Mouse (Mus musculus) neutrophil, adult 83 days (primary cell): ENCODE results near the gene Tead2. TPM values are rescaled to one million over a fixed set of nuclear protein-coding genes. Genes with fewer than 3 reads are reported as not detected.

Source experiments
- total RNA-seq, 2 experiments: library from RNA; stranded (reverse); gene quantifications; one replicate each; pipeline ENCODE4 v1.2.4; 2023

The Tead2 gene
- total RNA-seq: not detected

GRCm38 (mm10) chr7:45215673-45216441 lies at the start of gene Tead2:
Gene Tead2 (plus strand): TSS chr7:45215753.

GRCm38 (mm10) chr7:45179469-45179868 lies 36.1 kb upstream of the Tead2 start, which contains the start of gene Gfy:
Gene Gfy (minus strand): TSS chr7:45179569.

GRCm38 (mm10) chr7:45180896-45181477 lies 34.6 kb upstream of the Tead2 start, which contains the start of gene Pth2:
Gene Pth2 (plus strand): TSS chr7:45180995.

GRCm38 (mm10) chr7:45204380-45205143 lies 11.0 kb upstream of the Tead2 start, which contains the start of gene Ccdc155:
Gene Ccdc155 (minus strand): TSS chr7:45204892.

GRCm38 (mm10) chr7:45211851-45212251 lies 3.7 kb upstream of the Tead2 start, which contains the start of gene Dkkl1:
Gene Dkkl1 (minus strand): TSS chr7:45212147.

GRCm38 (mm10) chr7:45238723-45239496 lies 23.4 kb downstream of the Tead2 start, which contains the start of gene Cd37:
Gene Cd37 (minus strand): TSS chr7:45239115.

GRCm38 (mm10) chr7:45240633-45241388 lies 25.3 kb downstream of the Tead2 start, which contains the start of gene Slc6a16:
Gene Slc6a16 (plus strand): TSS chr7:45241085.

GRCm38 (mm10) chr7:45277136-45277760 lies 61.7 kb downstream of the Tead2 start, which contains the start of gene Slc6a21:
Gene Slc6a21 (plus strand): TSS chr7:45277513.

Other genes starting within 250 kb of the Tead2 start
- gene Cpt1c, start 240.9 kb upstream of the Tead2 start, total RNA-seq: under 1 TPM; 0.53 to 0.85 TPM
- gene Prmt1, start 229.2 kb upstream of the Tead2 start, total RNA-seq: 10 to 100 TPM; 74.9 to 80.6 TPM
- gene Irf3, start 218.1 kb upstream of the Tead2 start, total RNA-seq: 10 to 100 TPM; 63.0 to 71.9 TPM
- 10 to 100 TPM in 1 of 2 experiments, 1 to 10 TPM in 1; 8.8 to 18.8 TPM for gene Bcl2l12, start 217.0 kb upstream of the Tead2 start, total RNA-seq
- gene Scaf1, start 199.4 kb upstream of the Tead2 start, total RNA-seq: 10 to 100 TPM; 61.1 to 62.1 TPM
- gene Rras, start 197.8 kb upstream of the Tead2 start, total RNA-seq: 10 to 100 TPM; 14.9 to 17.0 TPM
- gene Prr12, start 162.9 kb upstream of the Tead2 start, total RNA-seq: 10 to 100 TPM; 22.3 to 25.8 TPM
- gene Nosip, start 153.3 kb upstream of the Tead2 start, total RNA-seq: 10 to 100 TPM; 29.1 to 38.1 TPM
- gene Prrg2, start 153.1 kb upstream of the Tead2 start, total RNA-seq: 10 to 100 TPM; 17.4 to 19.6 TPM
- 1 to 10 TPM; 3.0 to 3.1 TPM for gene Rcn3, start 123.5 kb upstream of the Tead2 start, total RNA-seq
- 10 to 100 TPM; 19.0 to 24.9 TPM for gene Fcgrt, start 111.9 kb upstream of the Tead2 start, total RNA-seq
- 1,000 to 10,000 TPM; 1,010 to 1,023 TPM for gene Rps11, start 91.3 kb upstream of the Tead2 start, total RNA-seq
- 1,000 to 10,000 TPM; 1,046 to 1,214 TPM for gene Rpl13a, start 87.0 kb upstream of the Tead2 start, total RNA-seq
- gene Gm45713, start 79.5 kb upstream of the Tead2 start, total RNA-seq: not detected
- 10 to 100 TPM; 22.2 to 29.2 TPM for gene Flt3l, start 79.3 kb upstream of the Tead2 start, total RNA-seq
- gene Pih1d1, start 61.5 kb upstream of the Tead2 start, total RNA-seq: 10 to 100 TPM; 46.2 to 47.4 TPM
- 10 to 100 TPM; 82.4 to 96.0 TPM for gene Aldh16a1, start 61.2 kb upstream of the Tead2 start, total RNA-seq
- not detected for gene Slc17a7, start 51.8 kb upstream of the Tead2 start, total RNA-seq
- gene Gfy, start 36.2 kb upstream of the Tead2 start, total RNA-seq: not detected
- gene Pth2, start 34.8 kb upstream of the Tead2 start, total RNA-seq: not detected
- gene Ccdc155, start 10.9 kb upstream of the Tead2 start, total RNA-seq: not detected
- gene Dkkl1, start 3.6 kb upstream of the Tead2 start, total RNA-seq: 1 to 10 TPM; 1.0 to 1.3 TPM
- gene Cd37, start 23.4 kb downstream of the Tead2 start, total RNA-seq: 100 to 1,000 TPM; 297 to 345 TPM
- gene Slc6a16, start 25.3 kb downstream of the Tead2 start, total RNA-seq: under 1 TPM; 0.57 to 0.59 TPM
- under 1 TPM in 1 of 2 experiments, not detected in 1; 0.24 TPM for gene Slc6a21, start 61.8 kb downstream of the Tead2 start, total RNA-seq
- 1 to 10 TPM; 2.3 to 4.8 TPM for gene Trpm4, start 118.0 kb downstream of the Tead2 start, total RNA-seq
- gene Hrc, start 119.5 kb downstream of the Tead2 start, total RNA-seq: under 1 TPM in 1 of 2 experiments, not detected in 1; 0.68 TPM
- under 1 TPM in 1 of 2 experiments, not detected in 1; 0.31 TPM for gene Ppfia3, start 151.3 kb downstream of the Tead2 start, total RNA-seq
- under 1 TPM in 1 of 2 experiments, not detected in 1; 0.66 TPM for gene Lin7b, start 154.8 kb downstream of the Tead2 start, total RNA-seq
- gene Snrnp70, start 180.0 kb downstream of the Tead2 start, total RNA-seq: 100 to 1,000 TPM; 256 to 279 TPM
- gene Kcna7, start 189.9 kb downstream of the Tead2 start, total RNA-seq: not detected
- not detected for gene Ntf5, start 197.9 kb downstream of the Tead2 start, total RNA-seq
- gene Lhb, start 205.1 kb downstream of the Tead2 start, total RNA-seq: not detected
- gene Gys1, start 219.1 kb downstream of the Tead2 start, total RNA-seq: 10 to 100 TPM; 58.1 to 59.5 TPM
- 10 to 100 TPM; 39.6 to 42.2 TPM for gene Ruvbl2, start 222.3 kb downstream of the Tead2 start, total RNA-seq
- 1,000 to 10,000 TPM; 1,390 to 1,483 TPM for gene Ftl1, start 244.1 kb downstream of the Tead2 start, total RNA-seq